Mouse (Mus musculus) brain, embryonic 14.5 days (tissue): ENCODE measurements around the gene Hist2h4. TPM values are rescaled to one million over a fixed set of nuclear protein-coding genes. Genes with fewer than 3 reads are reported as not detected.
"Not testable (repeated sequence)": the region's sequence is repeated elsewhere in the genome, so short reads cannot be mapped to it uniquely, and the experiment has no call there.

Source experiments
- DNase-seq: peaks from one replicate; pipeline ENCODE4 v3.0.0-alpha.2; 2011; ENCODE audit warnings: low read depth
- CTCF ChIP-seq: fragments of 200-500 bp; IDR thresholded peaks from 2 replicates; pipeline ENCODE4 v1.5.1; 2012; ENCODE audit warnings: inconsistent platforms, mild to moderate bottlenecking, moderate library complexity, borderline replicate concordance; ENCODE audit not compliant: insufficient read depth, insufficient read length; ENCODE audit errors: extremely low read depth
- POLR2A ChIP-seq: fragments of 200-500 bp; IDR thresholded peaks from 2 replicates; pipeline ENCODE4 v1.6.1; 2012; ENCODE audit warnings: mild to moderate bottlenecking, inconsistent platforms, borderline replicate concordance; ENCODE audit not compliant: poor library complexity, insufficient read depth, insufficient read length, severe bottlenecking; ENCODE audit errors: extremely low read depth
- polyA plus RNA-seq: library from polyadenylated mRNA; depleted of rRNA; stranded (reverse); fragments of >200 nt; gene quantifications from 2 replicates; pipeline ENCODE4 v1.2.3, GENCODE M21; 2012; rRNA removed

Hist2h4 gene
- polyA plus RNA-seq: 5.9 and 7.0 TPM in 2 replicates

- TF ChIP-seq POLR2A: peak; percentile 82; the same call in 1 of the 2 replicates
- TF ChIP-seq CTCF: peak; percentile 40; the same call in 1 of the 2 replicates
- peak; percentile 98 for DNase-seq
These were observed at the start of gene Hist2h4 for GRCm38 (mm10) chr3:96262979-96263550. TSS of gene Hist2h4 (minus strand) at chr3:96263311.

GRCm38 (mm10) chr3:96312341-96313098 is 49.4 kb upstream of the Hist2h4 start:
- TF ChIP-seq CTCF (no peak), POLR2A (no peak)
- DNase-seq: peak; percentile 5

DNA sequence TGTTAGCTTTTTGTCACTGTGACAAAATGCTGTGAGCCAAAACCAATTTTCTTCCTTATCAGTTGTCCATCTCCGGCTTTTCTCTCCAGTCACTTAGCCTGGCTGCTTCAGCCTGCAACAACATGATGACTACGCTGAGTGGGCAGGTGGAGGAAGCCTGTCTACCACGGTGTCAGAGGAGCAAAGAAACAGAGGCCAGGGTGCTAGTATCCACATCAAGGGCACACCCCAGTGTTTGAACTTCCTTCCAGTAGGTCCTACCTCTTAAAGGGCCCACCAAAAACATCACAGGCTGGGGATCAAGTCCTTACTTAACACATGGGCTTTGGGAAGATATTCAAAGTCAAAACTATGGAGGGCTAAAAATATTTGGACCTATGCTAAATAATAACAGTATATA is 46.3 kb upstream of the Hist2h4 start:
- TF ChIP-seq POLR2A (no peak), CTCF (no peak)
- no peak for DNase-seq

DNA sequence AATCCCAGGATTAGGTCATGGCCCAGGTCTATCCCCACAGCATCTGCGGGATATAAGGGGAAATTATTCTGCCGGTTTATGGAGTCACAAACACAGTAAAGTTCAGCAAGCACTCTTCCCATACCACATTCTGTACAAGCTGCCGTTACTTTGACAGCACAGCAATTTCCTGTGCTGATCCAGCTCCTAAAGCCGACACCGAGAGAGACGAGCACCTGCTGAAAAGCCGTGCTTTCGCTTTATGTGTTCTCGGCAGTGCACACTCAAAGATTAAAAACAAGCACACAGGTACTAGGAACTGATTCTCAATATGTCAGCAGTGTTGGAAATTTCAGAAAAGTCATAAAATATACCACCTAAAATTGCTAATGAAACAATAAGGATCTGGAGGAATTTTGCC is 43.4 kb upstream of the Hist2h4 start:
- TF ChIP-seq POLR2A (no peak), CTCF (no peak)
- no peak for DNase-seq

DNA sequence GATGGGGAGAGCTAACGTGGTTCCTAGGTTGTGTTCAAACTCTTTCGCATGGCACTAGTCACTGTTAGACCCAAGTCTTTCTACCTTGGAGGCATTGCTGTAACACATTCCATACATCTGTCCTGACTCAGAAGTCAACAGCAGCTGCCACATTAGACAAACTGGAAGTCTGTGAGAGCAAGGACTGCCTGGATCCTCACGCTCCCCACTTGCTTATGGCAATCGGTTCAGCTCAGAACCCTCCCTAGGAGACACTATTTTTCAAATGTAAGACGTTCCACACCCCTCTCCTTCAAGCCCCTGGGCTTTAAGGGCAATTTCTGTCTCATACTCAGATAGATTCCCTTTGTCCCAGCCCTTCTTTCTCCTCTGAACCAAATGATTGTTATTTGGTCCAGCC is 39.0 kb upstream of the Hist2h4 start:
- DNase-seq: no peak
- TF ChIP-seq POLR2A (no peak), CTCF (no peak)

DNA sequence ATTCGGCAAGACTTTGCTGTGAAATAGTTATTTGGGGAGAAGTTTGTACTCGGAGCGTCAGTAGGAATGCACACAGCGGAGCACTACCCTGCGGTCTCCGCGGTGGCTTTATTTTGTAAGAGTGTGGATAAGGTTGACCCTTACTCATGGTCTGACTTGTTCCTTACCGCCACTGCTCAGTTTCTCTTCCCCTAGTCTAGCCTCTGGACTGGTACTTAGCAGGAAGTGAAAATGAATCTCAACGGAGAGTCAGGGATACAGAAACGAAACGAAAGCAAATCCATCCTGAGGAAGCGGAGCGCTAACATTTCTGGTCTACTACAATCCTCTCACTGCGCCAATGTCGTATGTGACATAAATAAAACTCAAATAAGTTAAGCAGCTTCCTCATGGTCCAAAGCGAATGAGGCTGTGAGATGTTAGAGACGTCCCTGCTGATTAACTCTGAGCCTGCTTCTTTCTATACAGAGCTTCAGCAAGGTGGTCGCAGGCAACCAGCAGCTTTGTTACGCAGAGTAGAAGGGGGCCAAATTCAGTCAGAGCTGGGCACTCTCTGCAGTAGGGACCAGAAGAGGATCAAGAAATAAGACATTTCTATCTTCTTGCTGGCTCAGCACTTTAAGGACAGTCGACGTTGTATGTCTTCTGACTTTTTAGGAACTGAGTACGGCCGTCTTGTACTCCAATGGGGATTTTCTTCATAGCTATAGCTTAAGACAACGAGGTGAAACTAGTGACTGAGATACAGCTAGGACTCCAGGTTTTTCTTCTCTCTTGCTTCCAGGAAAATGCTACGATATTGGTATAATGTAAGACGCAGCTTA is 37.8 kb upstream of the Hist2h4 start:
- TF ChIP-seq CTCF: no peak
- no peak for TF ChIP-seq POLR2A
- DNase-seq: no peak

DNA sequence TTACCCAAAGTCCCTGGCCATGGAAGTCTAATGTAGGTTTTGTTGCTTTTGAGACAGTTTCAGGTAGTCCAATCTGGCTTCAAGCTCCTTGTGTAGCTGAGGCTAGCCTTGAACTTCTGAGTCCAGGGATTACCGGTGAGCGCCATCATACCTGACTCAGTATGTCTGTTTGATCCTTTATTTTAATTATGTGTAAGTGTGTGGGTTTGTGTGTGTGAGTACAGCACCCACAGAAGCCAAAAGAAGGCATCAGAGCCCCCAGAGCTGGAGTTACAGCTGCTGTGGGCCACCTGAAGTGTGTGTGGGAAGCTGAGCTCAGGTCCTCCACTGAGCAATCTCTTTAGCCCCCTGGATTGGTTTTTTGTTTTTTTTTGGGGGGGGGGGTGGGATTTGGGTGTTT is 36.5 kb upstream of the Hist2h4 start:
- TF ChIP-seq POLR2A (no peak), CTCF (no peak)
- no peak for DNase-seq

DNA sequence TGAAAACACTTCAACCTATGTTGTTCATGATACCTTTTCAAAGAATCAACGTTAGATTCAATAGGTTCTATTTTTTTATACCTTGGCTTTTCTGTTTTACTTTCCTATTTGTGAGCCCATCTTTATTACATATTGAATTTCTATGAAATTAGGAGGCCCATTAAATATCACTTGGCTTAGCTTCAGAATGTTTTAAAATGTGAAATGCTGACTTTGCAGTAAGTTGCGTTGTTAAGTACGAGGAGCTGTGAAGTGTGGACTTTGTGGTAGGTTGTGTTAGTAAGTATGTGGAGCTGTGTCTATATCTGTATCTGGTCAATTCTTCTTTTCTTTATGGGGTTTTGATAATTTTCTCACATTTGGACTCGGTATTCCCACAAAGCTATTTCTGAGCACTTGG is 35.2 kb upstream of the Hist2h4 start:
- no peak for DNase-seq
- TF ChIP-seq POLR2A (no peak), CTCF (no peak)

- no peak for TF ChIP-seq POLR2A
- no peak for TF ChIP-seq CTCF
- DNase-seq: no peak
These were observed 30.7 kb upstream of the Hist2h4 start, which contains the start of gene Fcgr1 for GRCm38 (mm10) chr3:96293787-96294186. TSS of gene Fcgr1 (minus strand) at chr3:96293969.

- no peak for TF ChIP-seq CTCF
- TF ChIP-seq POLR2A: no peak
These were observed 30.3 kb upstream of the Hist2h4 start for GRCm38 (mm10) chr3:96293368-96293767.

DNA sequence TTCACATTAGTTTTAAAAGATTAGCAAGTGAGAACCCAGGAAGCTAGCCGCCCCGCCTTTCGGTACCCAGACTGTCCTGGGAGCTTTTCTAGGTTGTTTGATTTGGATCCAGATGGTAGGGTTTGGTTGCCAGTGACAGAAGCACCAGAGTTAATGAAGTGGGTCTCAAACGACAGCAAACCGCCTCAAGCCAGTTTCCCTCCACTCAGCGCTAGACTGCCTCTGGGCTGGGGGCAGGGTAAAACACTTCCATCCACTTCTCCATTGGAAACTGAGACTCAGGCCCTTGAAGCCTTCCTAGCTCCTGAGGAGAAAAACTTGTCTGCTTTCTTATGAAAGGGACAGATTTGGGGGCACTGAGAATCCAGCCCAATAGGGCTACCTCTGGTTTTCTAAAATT is 29.5 kb upstream of the Hist2h4 start:
- TF ChIP-seq CTCF (no peak), POLR2A (no peak)

More at GRCm38 (mm10) chr3:96293368-96293767, 30.3 kb upstream of the Hist2h4 start:
- no peak for DNase-seq

GRCm38 (mm10) chr3:96290727-96291126 is 27.6 kb upstream of the Hist2h4 start:
- DNase-seq: not testable (repeated sequence)

More for the DNA sequence above, 29.5 kb upstream of the Hist2h4 start:
- DNase-seq: peak; percentile 35
